Mouse (Mus musculus): ENCODE measurements around the gene Slc39a3.

Slc39a3 gene

GRCm38 (mm10) chr10:80984223-80984622 is 53.0 kb downstream of the Slc39a3 start:
- DNase-seq (ENCODE audit: low spot score): no peak

DNA sequence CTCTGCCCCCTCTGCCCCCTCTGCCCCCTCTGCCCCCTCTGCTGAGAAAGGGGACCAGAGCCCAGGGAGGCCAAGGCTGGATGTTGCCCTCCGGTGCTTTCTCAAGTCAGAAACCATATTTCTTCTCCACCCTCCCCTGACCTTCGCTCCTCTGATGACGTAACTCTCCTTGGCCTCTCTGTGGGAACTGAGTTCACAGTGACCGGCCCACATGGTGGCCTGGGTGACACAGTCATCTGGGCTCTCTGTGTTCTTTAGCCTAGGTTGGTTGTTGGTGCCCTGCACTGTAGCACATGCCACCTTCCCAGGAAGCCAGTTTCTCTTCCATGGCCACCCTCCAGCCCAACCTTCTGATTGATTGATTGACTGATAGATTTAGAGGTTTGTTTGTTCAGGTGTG is 54.8 kb downstream of the Slc39a3 start:
- DNase-seq (ENCODE audit: low spot score): no peak

- DNase-seq (ENCODE audit: low spot score): no peak
Observed at GRCm38 (mm10) chr10:80981564-80982112, 55.6 kb downstream of the Slc39a3 start.
